Mouse (Mus musculus) embryonic stem cell, embryonic (primary cell): ENCODE data around the gene Atp6v1g2.

ENCODE experiments used
- CTCF ChIA-PET, 4 experiments: fragments of 300-600 bp in 2 of 4; fragments of 350-600 bp in 2 of 4; sonication (Branson Sonifier 250); formaldehyde crosslinking; loops; one replicate each; lab custom pipeline; 2022; ENCODE audit warnings: inconsistent platforms in 2 of 4; lab: Charles Lee
- POLR2A ChIA-PET, 4 experiments: fragments of 300-600 bp in 2 of 4; fragments of 350-600 bp in 2 of 4; sonication (Branson Sonifier 250); formaldehyde crosslinking; loops; one replicate each; lab custom pipeline; 2022; ENCODE audit warnings: antibody characterized with exemption in 4 of 4, inconsistent platforms in 1 of 4; lab: Charles Lee

The Atp6v1g2 gene

GRCm38 (mm10) chr17:35269653-35270347 is 36.3 kb downstream of the Atp6v1g2 start:
- POLR2A ChIA-PET, result interaction anchor here (0.6 to 2.9 kb wide), 36 partner anchors 9 to 1297 kb away, joined by 3 to 26 read pairs (median 4); partner anchors contain the start of gene Ddx39b (in 2 of the 4)

GRCm38 (mm10) chr17:35272249-35272648 is 38.8 kb downstream of the Atp6v1g2 start:
- ChIA-PET CTCF (interaction anchor here in 2 of 4 experiments (0.7 to 1.4 kb wide), 5 partner anchors 15 to 1302 kb away, joined by 3 to 13 read pairs (median 3); no protein-coding TSS in a partner anchor), POLR2A (interaction anchor here in 1 of 4 experiments (0.6 kb wide), 1 partner anchor 242 kb away, joined by 3 read pairs; no protein-coding TSS in a partner anchor)

More at GRCm38 (mm10) chr17:35269653-35270347, 36.3 kb downstream of the Atp6v1g2 start:
- CTCF ChIA-PET, result interaction anchor here (0.6 to 3.6 kb wide), 37 partner anchors 10 to 1307 kb away, joined by 3 to 28 read pairs (median 5); no protein-coding TSS in a partner anchor

- ChIA-PET CTCF (interaction anchor here (0.5 to 2.5 kb wide), 79 partner anchors 8 to 1628 kb away, joined by 3 to 63 read pairs (median 4); partner anchors contain the start of genes Ddx39b (in 2 of the 4), Nfkbil1 (in 1 of the 4) and Tnf (in 1 of the 4)), POLR2A (interaction anchor here (0.6 to 2.6 kb wide), 24 partner anchors 10 to 1319 kb away, joined by 3 to 14 read pairs (median 3); partner anchors contain the start of gene Ddx39b (in 2 of the 4))
Observed at GRCm38 (mm10) chr17:35274770-35275169, 41.3 kb downstream of the Atp6v1g2 start.

- ChIA-PET POLR2A (interaction anchor here in 3 of 4 experiments (0.6 to 1.6 kb wide), 14 partner anchors 18 to 324 kb away, joined by 3 to 5 read pairs (median 3); partner anchors contain the start of gene Ddx39b (in 1 of the 3)), CTCF (interaction anchor here in 3 of 4 experiments (0.5 to 2.5 kb wide), 14 partner anchors 18 to 246 kb away, joined by 3 to 17 read pairs (median 4); no protein-coding TSS in a partner anchor)
Observed at GRCm38 (mm10) chr17:35276304-35276864, 42.9 kb downstream of the Atp6v1g2 start.

- POLR2A ChIA-PET, result interaction anchor here in 2 of 4 experiments (1.1 to 1.9 kb wide), 5 partner anchors 26 to 1322 kb away, joined by 3 to 9 read pairs (median 4); partner anchors contain the start of genes Rps18 (in 1 of the 2) and Vps52 (in 1 of the 2)
- CTCF ChIA-PET, result interaction anchor here in 3 of 4 experiments (0.8 to 2.5 kb wide), 8 partner anchors 18 to 1317 kb away, joined by 3 to 17 read pairs (median 5); no protein-coding TSS in a partner anchor
Observed at GRCm38 (mm10) chr17:35278049-35278448, 44.6 kb downstream of the Atp6v1g2 start.

GRCm38 (mm10) chr17:35278957-35279688 is 45.7 kb downstream of the Atp6v1g2 start:
- ChIA-PET POLR2A (interaction anchor here in 2 of 4 experiments (0.7 to 2.0 kb wide), 8 partner anchors 9 to 1323 kb away, joined by 3 to 9 read pairs (median 4); partner anchors contain the start of genes Atf6b (in 1 of the 2), Rps18 (in 1 of the 2) and Vps52 (in 1 of the 2)), CTCF (interaction anchor here in 3 of 4 experiments (1.1 to 1.6 kb wide), 8 partner anchors 17 to 1318 kb away, joined by 3 to 14 read pairs (median 4); no protein-coding TSS in a partner anchor)

- CTCF ChIA-PET, result interaction anchor here in 3 of 4 experiments (0.9 to 1.2 kb wide), 4 partner anchors 22 to 194 kb away, joined by 3 to 4 read pairs (median 3); no protein-coding TSS in a partner anchor
- POLR2A ChIA-PET, result interaction anchor here in 2 of 4 experiments (0.7 to 2.0 kb wide), 5 partner anchors 10 to 40 kb away, joined by 3 to 7 read pairs (median 3); no protein-coding TSS in a partner anchor
Observed at GRCm38 (mm10) chr17:35280276-35280675, 46.8 kb downstream of the Atp6v1g2 start.

GRCm38 (mm10) chr17:35285431-35285830 is 52.0 kb downstream of the Atp6v1g2 start:
- CTCF ChIA-PET, result interaction anchor here in 2 of 4 experiments (1.0 to 2.4 kb wide), 4 partner anchors 11 to 16 kb away, joined by 5 to 10 read pairs (median 8); no protein-coding TSS in a partner anchor

More at GRCm38 (mm10) chr17:35285431-35285830, 52.0 kb downstream of the Atp6v1g2 start:
- POLR2A ChIA-PET, result interaction anchor here in 1 of 4 experiments (0.6 kb wide), 1 partner anchor 11 kb away, joined by 3 read pairs; no protein-coding TSS in a partner anchor
